Mouse (Mus musculus) hindbrain, embryonic 16.5 days (tissue): Measurements from ENCODE around the gene Ssh1. TPM values are rescaled to one million over a fixed set of nuclear protein-coding genes. Genes with fewer than 3 reads are reported as not detected.

ENCODE experiments used
- ATAC-seq: fragments of 200-750 bp; cut with Nextera tagmentation; 2 replicates; pipeline ENCODE4 v1.8.0; 2017; ENCODE audit warnings: moderate TSS enrichment, moderate library complexity
- H3K27ac ChIP-seq: fragments of 300-500 bp; sonication (generic); 2 replicates; pipeline ENCODE4 v1.5.1; 2014; ENCODE audit warnings: low read depth, mild to moderate bottlenecking, control low read depth, low read length, moderate library complexity
- H3K27me3 ChIP-seq: fragments of 300-500 bp; sonication (generic); replicated peaks from 2 replicates; pipeline ENCODE4 v1.6.1; 2014; ENCODE audit warnings: low read length; ENCODE audit not compliant: control insufficient read depth, insufficient read depth
- H3K36me3 ChIP-seq: fragments of 300-500 bp; sonication (generic); 2 replicates; pipeline ENCODE4 v1.6.1; 2014; ENCODE audit warnings: mild to moderate bottlenecking, low read length, moderate library complexity, mixed read lengths; ENCODE audit not compliant: control insufficient read depth, insufficient read depth
- H3K4me1 ChIP-seq: fragments of 300-500 bp; sonication (generic); 2 replicates; pipeline ENCODE4 v1.6.1; 2014; ENCODE audit warnings: low read depth, low read length; ENCODE audit not compliant: control insufficient read depth, insufficient read depth
- H3K4me2 ChIP-seq: fragments of 300-500 bp; sonication (generic); 2 replicates; pipeline ENCODE4 v1.6.1; 2014; ENCODE audit warnings: mild to moderate bottlenecking, low read length, control low read depth, moderate library complexity
- H3K4me3 ChIP-seq: fragments of 300-500 bp; sonication (generic); 2 replicates; pipeline ENCODE4 v1.5.1; 2014; ENCODE audit warnings: mild to moderate bottlenecking, low read length, control low read depth, moderate library complexity
- H3K9ac ChIP-seq: fragments of 300-500 bp; sonication (generic); 2 replicates; pipeline ENCODE4 v1.6.1; 2014; ENCODE audit warnings: low read depth, mild to moderate bottlenecking, control low read depth, low read length, moderate library complexity
- H3K9me3 ChIP-seq: fragments of 300-500 bp; sonication (generic); 2 replicates; pipeline ENCODE4 v1.6.1; 2014; ENCODE audit warnings: mild to moderate bottlenecking, low read length, moderate library complexity; ENCODE audit not compliant: control insufficient read depth
- WGBS: fragments of 180-500 bp; shearing (Covaris S2); extraction: QIAGEN DNeasy Blood & Tissue Kit; methylation state at CpG from one replicate; pipeline ENCODE4 v1.1.7; 2014; 5-methylcytosine and 5-hydroxymethylcytosine counted together
- polyA plus RNA-seq: library from polyadenylated mRNA; unstranded; fragments of >200 nt; fragmentation: Nextera tagmentation; extraction: Ambion mirVana; gene quantifications from 2 replicates; pipeline ENCODE4 v1.2.1, GENCODE M21; 2015

Gene Ssh1
- polyA plus RNA-seq, 1 experiment from 2014 or later: 9.6 TPM

GRCm38 (mm10) chr5:113974576-113974975 lies 19.1 kb downstream of the Ssh1 start:
- Histone ChIP-seq H3K9ac (no peak overlapping the region), H3K36me3 (peaks cover 4% of the 10 kb centered on the region), H3K27ac (peak overlapping the region; percentile 26; the same call in 1 of the 2 replicates), H3K4me2 (no peak overlapping the region), H3K4me3 (no peak overlapping the region), H3K9me3 (no peaks in the 10 kb centered on the region), H3K4me1 (peaks cover 18% of the 10 kb centered on the region), H3K27me3 (no peaks in the 10 kb centered on the region)
- 62% methylated on average over 15 of the region's 15 CpGs for WGBS
- no peak for ATAC-seq

GRCm38 (mm10) chr5:113973790-113974189 lies 19.9 kb downstream of the Ssh1 start:
- H3K27me3 ChIP-seq: no peaks in the 10 kb centered on the region
- H3K9ac ChIP-seq: no peak overlapping the region
- H3K9me3 ChIP-seq: no peaks in the 10 kb centered on the region
- H3K4me2 ChIP-seq: no peak overlapping the region
- WGBS: 90% methylated on average over 8 of the region's 8 CpGs
- peaks cover 7% of the 10 kb centered on the region for H3K36me3 ChIP-seq
- ATAC-seq: no peak
- no peak overlapping the region for H3K4me3 ChIP-seq
- no peak overlapping the region for H3K27ac ChIP-seq
- peaks cover 18% of the 10 kb centered on the region for H3K4me1 ChIP-seq

- Histone ChIP-seq H3K9ac (peak overlapping the region; percentile 13; the same call in 1 of the 2 replicates), H3K27ac (0 out of 2 replicates have a peak overlapping the region, but pooled peaks have one; percentile 26), H3K36me3 (peaks cover 10% of the 10 kb centered on the region), H3K4me2 (peak overlapping the region; percentile 34), H3K4me1 (peaks cover 18% of the 10 kb centered on the region), H3K4me3 (no peak overlapping the region), H3K9me3 (no peaks in the 10 kb centered on the region), H3K27me3 (no peaks in the 10 kb centered on the region)
- peak; percentile 40; the same call in 1 of the 2 replicates for ATAC-seq
- WGBS: 19% methylated on average over 18 of the region's 18 CpGs
Observed at GRCm38 (mm10) chr5:113972589-113973515, 20.8 kb downstream of the Ssh1 start.

- Histone ChIP-seq H3K9me3 (no peaks in the 10 kb centered on the region), H3K4me2 (no peak overlapping the region), H3K36me3 (peaks cover 16% of the 10 kb centered on the region), H3K27ac (no peak overlapping the region), H3K4me1 (peaks cover 18% of the 10 kb centered on the region), H3K9ac (no peak overlapping the region), H3K27me3 (no peaks in the 10 kb centered on the region), H3K4me3 (no peak overlapping the region)
- ATAC-seq: no peak
- 79% methylated on average over 10 of the region's 10 CpGs for whole genome bisulfite sequencing
Observed at GRCm38 (mm10) chr5:113971434-113971960, 22.2 kb downstream of the Ssh1 start.

GRCm38 (mm10) chr5:113968371-113968770 lies 25.3 kb downstream of the Ssh1 start:
- ATAC-seq: no peak
- 70% methylated on average over 11 of the region's 11 CpGs for WGBS
- H3K4me1 ChIP-seq: peaks cover 7% of the 10 kb centered on the region; the same call in 1 of the 2 replicates
- no peak overlapping the region for H3K27ac ChIP-seq
- H3K9me3 ChIP-seq: no peaks in the 10 kb centered on the region
- no peak overlapping the region for H3K9ac ChIP-seq
- no peaks in the 10 kb centered on the region for H3K27me3 ChIP-seq
- H3K4me3 ChIP-seq: no peak overlapping the region
- no peak overlapping the region for H3K4me2 ChIP-seq
- H3K36me3 ChIP-seq: peaks cover 36% of the 10 kb centered on the region

- no peak overlapping the region for H3K27ac ChIP-seq
- WGBS: 91% methylated on average over 13 of the region's 13 CpGs
- H3K27me3 ChIP-seq: no peaks in the 10 kb centered on the region
- no peaks in the 10 kb centered on the region for H3K4me1 ChIP-seq
- no peaks in the 10 kb centered on the region for H3K9me3 ChIP-seq
- peaks cover 36% of the 10 kb centered on the region for H3K36me3 ChIP-seq
- no peak overlapping the region for H3K4me2 ChIP-seq
- no peak for ATAC-seq
- no peak overlapping the region for H3K4me3 ChIP-seq
- H3K9ac ChIP-seq: no peak overlapping the region
Observed at GRCm38 (mm10) chr5:113966452-113967150, 27.1 kb downstream of the Ssh1 start.

GRCm38 (mm10) chr5:113965659-113966185 lies 28.0 kb downstream of the Ssh1 start:
- H3K9ac ChIP-seq: no peak overlapping the region
- H3K27ac ChIP-seq: no peak overlapping the region
- peaks cover 39% of the 10 kb centered on the region for H3K36me3 ChIP-seq
- H3K4me3 ChIP-seq: no peak overlapping the region
- ATAC-seq: no peak
- no peaks in the 10 kb centered on the region for H3K9me3 ChIP-seq
- no peak overlapping the region for H3K4me2 ChIP-seq
- 95% methylated on average over 7 of the region's 7 CpGs for WGBS
- no peaks in the 10 kb centered on the region for H3K27me3 ChIP-seq
- no peaks in the 10 kb centered on the region for H3K4me1 ChIP-seq

GRCm38 (mm10) chr5:113964972-113965371 lies 28.7 kb downstream of the Ssh1 start:
- no peaks in the 10 kb centered on the region for H3K9me3 ChIP-seq
- peaks cover 38% of the 10 kb centered on the region for H3K36me3 ChIP-seq
- H3K9ac ChIP-seq: no peak overlapping the region
- H3K4me1 ChIP-seq: no peaks in the 10 kb centered on the region
- no peak overlapping the region for H3K27ac ChIP-seq
- no peak overlapping the region for H3K4me3 ChIP-seq
- WGBS: 86% methylated on average over 14 of the region's 14 CpGs
- H3K4me2 ChIP-seq: no peak overlapping the region
- no peak for ATAC-seq
- no peaks in the 10 kb centered on the region for H3K27me3 ChIP-seq

GRCm38 (mm10) chr5:113961776-113962175 lies 31.9 kb downstream of the Ssh1 start:
- no peak overlapping the region for H3K4me2 ChIP-seq
- H3K27ac ChIP-seq: no peak overlapping the region
- peaks cover 28% of the 10 kb centered on the region for H3K36me3 ChIP-seq
- no peaks in the 10 kb centered on the region for H3K9me3 ChIP-seq
- H3K4me1 ChIP-seq: no peaks in the 10 kb centered on the region
- no peak overlapping the region for H3K4me3 ChIP-seq
- WGBS: 79% methylated on average over 7 of the region's 7 CpGs
- H3K9ac ChIP-seq: no peak overlapping the region
- no peaks in the 10 kb centered on the region for H3K27me3 ChIP-seq
- no peak for ATAC-seq
